Mouse (Mus musculus): Measurements from ENCODE around the gene Zfp831.

Zfp831 gene

DNA sequence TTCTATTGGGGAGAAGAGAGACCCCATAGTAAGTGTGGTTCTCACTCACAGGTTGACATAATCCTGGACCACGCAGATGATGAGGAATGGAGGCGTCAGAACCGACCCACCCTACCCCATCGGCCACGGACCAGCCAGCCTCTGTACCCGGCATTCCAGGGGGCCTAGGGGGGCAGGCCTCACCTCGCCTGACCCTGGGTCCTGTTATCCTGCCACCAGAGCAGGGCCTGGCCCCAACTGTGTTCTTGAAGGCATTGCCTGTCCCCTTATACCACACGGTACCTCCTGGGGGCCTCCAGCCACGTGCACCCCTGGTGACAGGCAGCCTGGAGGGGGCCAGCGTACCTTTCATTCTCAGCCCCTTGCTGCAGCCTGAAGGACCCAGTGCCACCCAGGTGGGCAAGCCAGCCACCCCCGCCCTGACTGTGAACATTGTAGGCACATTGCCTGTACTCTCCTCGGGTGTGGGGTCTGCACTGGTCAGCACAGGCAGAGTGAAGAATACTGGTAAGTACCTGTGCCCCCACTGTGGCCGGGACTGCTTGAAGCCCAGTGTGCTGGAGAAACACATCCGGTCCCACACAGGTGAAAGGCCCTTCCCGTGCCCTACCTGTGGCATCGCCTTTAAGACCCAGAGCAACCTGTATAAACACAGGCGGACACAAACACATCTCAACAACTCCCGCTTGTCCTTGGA lies at the start of gene Zfp831:
Gene Zfp831, plus strand, starts transcription at position 87 of the 697 bp plus-strand sequence.
- DNase-seq (ENCODE audit: low spot score in 2 of 2): no peak

DNA sequence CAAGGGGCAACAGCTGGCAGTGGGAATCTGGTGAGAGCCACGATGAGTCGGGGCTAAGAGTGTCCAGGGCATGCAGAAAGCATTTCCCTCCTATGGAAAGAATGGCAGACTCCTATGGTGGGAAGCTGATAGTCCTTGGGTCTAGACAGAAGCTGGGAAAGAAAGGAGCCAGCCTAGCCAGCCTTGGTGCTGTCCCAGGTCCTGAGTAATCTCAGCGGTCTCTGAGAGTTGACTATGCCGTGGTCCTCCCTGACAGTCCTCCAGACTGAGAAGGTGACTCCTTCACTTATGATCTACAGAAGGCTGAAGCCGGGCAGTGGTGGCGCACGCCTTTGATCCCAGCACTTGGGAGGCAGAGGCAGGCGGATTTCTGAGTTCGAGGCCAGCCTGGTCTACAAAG lies 48.4 kb upstream of the Zfp831 start:
- no peak for DNase-seq (ENCODE audit: low spot score in 2 of 2)

DNA sequence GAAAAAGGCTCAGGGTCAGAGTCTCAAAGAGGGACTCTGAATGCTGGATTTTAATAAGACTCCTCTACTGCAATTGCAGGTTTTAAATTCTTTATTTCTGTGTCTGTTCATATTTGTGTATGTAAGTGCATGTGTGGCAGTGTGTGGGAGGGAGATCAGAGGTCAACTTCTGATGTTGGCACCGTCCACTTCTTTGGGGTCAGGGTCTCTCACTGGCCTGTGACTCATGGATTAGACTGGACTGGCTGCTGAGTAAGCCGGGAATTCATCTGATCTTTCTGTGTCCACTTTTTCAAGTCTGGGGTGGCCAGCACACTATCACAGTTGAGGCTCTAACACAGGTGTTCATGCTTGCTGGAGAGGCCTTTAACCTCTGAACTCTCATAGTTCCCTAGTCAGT lies 47.7 kb upstream of the Zfp831 start:
- DNase-seq (ENCODE audit: low spot score in 2 of 2): no peak

DNA sequence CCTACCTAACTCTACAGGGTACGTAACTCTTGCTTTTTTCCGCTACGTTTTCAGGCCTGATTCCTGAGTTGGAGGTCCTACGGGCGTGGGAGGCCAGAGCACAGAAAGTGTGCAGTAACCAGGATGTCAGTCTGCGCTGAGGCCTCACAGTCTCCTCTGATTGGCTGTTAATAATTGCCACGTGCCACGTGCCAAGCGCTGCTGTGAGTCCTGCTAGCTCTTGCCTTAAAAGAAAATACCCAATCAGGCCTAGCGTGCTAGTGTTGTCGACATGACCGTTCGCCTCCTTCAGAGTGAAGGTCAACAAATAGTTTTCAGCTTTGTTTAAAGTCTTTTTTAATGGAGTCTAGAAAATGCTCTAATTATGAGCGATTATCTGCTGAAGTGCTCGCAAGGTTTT lies 46.9 kb upstream of the Zfp831 start:
- no peak for DNase-seq (ENCODE audit: low spot score in 2 of 2)

DNA sequence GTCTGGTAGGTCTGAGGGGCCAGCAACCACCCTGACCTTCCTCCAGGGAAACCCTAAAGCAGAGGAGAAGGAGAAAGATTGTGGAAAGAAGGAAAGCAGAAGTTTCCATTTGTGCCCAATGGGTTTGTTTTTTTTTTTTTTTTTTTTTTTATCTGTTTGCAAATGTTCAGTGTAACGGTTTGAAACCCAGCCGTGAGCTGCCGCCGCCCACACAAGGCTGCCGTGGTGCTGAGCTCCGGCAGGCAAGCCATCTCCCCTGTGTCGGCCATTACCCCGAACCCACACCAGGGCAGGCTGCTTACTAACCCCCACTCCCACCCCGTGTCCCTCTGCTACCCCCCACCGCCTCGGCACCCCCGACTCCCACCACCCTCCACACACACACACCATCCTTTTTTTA lies 44.9 kb upstream of the Zfp831 start:
- DNase-seq (ENCODE audit: low spot score in 2 of 2): no peak

DNA sequence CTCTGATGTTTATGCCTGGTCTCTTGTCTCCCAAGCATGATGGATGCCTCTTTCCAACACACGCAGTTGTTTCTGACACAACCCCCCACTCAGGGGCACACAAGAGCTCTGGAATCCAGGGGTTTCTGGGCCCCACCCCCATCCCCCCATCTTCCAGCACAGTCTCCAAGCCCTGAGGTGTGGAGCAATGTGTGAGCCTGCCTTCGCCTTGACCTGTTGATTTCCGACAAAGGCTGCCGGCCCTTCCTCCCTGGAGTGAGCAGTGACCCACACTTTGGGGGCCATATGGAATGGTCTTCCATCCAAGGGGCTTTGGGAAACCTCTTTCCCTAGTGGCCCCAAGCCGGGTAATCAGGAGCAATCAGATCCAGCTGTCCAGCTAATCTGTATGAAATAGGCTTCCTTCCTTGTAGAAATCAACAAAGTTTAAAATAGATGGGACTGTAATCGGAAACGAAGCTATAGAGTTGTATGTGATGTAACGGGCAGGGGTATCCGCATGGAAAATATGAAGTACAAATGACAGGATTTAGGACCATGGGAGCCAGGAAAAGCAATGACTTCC lies 44.2 kb upstream of the Zfp831 start:
- no peak for DNase-seq (ENCODE audit: low spot score in 2 of 2)

DNA sequence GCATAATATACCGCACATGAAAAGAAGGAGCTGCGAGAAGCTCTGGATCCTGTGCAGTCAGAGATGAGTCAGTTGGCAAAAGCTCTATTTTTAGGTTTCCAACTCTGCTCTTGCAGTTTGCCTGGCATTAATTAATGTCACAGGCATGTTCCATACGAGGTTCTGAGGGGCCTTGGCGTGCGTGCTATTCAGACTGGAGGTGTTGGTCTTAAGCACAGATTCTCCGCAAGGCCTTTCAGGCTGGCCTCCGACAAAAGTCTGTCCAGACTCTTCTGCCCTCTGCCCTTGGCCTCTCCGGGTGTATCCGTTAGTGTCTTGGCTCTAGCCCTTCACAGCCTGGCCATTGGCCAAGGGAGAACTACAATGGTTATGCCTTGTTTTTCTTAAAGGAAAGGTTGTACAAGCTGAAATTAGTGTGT lies 43.5 kb upstream of the Zfp831 start:
- DNase-seq (ENCODE audit: low spot score in 2 of 2): peak; percentile 13 to 19

DNA sequence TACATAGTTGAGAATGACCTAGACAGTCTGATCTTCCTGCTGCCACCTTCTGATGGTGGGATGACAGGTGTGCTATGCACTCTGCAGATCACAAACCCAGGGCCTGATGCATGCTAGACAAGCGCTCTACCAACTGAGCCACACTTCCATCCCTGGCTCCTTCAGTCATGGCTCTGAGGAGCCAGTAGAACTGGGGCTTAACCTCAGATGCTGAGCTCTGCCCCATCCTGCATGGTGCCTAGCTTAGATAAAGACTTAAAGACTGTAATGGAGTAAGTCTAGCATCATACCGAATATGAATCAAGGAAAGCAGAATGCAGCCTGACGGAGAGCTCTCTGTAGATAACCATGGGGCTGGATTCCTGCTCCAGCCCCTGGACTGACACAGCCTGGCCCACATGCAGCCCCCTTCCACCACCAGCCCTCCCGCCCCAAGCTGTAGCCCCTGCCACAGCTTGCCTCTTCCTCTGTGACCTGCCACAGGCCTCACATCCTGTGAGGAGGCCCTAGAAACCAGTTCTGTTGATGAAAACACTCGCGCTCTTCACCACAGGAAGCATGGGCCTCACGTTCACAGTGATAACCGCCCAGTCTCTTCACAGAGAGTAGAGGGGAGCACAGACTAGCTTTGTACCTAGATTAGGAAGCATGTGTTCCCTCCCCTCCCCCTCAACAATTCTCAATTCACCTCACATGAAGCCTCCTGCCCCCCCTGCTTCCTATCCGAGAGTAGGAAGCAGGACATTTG lies 41.2 kb upstream of the Zfp831 start:
- DNase-seq (ENCODE audit: low spot score in 2 of 2): no peak

DNA sequence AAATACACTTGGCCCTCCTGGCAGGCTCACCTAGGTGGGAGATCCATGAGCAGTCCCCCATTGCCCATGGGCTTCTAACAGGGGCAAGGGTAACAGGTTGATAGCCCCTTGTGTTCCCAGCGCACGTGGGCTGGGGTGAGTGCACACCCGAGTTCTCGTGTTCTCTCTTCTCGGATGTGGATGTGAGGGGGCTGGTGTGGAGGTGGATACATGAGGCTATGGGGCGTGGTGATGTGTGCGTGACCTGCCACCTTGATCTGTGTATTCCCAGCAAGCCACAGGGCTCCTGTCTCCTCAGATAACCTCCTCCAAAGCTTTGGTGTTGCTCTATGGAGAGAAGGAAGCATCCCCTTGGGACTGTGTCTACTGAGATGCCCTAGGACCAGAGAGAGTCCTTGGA lies 40.0 kb upstream of the Zfp831 start:
- no peak for DNase-seq (ENCODE audit: low spot score in 2 of 2)

DNA sequence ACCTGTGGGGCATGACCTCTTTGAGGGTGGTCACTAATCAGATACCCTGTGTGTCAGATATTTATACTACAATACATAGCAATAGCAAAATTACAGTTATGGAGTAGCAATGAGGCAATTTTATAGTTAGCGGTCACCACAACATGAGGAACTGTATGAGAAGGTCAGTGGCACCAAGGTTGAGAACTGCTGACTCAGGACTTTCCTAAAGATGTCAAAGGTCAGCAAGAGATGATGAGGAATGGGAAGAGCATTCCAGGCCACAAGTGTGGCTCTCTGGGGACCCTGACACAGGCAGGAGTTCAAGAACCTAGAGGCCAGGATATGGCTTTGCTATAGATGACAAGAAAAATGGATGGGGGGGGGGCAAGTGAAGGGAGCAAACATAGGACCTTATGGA lies 38.3 kb upstream of the Zfp831 start:
- no peak for DNase-seq (ENCODE audit: low spot score in 2 of 2)

DNA sequence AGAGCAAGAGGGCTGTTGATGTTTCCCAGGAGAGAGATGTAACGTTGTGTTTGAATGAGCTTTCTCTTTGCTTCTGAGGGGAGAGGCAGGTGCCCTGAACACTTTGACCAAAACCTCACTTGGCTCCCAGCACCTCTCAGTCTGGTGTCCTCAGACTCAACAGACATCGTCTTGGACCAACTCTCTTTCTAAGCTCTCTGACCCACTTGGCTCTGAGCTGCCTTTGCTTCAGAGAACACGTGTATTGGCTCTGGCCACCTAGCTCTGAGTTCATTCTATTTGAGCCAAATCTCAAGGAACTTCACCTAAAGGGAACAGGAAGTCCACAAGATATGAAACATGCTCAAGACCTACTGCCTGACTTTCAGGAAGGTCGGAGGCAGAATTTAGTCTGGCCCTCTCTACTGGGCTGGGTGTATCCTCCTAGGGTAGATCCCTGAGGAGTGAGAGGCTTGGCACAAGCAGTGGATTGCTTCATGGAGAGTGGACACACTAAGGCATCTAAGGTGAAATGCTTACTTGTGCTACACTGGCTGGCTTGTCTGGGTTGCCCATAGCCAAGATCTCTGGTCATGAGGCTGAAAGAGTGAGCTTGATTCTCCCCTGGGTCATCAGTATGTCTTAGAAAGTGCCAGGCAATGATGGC lies 37.8 kb upstream of the Zfp831 start:
- DNase-seq (ENCODE audit: low spot score in 2 of 2): no peak

DNA sequence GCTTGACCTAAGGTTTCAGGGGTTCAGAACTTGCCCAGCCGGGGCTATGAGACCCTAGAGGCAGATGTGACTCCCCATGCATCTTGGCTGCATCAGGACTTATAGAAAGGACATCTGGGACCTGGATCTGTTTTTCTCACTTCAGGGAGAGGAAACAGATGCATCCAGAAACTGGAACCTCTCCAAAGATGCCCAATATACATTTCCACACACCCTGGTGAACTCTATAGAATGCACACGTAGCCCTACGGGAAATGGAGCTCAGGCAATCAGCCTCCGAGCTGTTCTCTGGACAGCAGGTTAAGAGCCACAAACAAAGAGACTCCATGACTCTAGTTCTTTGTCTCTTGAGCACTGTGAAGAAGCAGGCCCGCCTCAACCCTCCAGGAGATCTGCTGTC lies 37.0 kb upstream of the Zfp831 start:
- DNase-seq (ENCODE audit: low spot score in 2 of 2): no peak

DNA sequence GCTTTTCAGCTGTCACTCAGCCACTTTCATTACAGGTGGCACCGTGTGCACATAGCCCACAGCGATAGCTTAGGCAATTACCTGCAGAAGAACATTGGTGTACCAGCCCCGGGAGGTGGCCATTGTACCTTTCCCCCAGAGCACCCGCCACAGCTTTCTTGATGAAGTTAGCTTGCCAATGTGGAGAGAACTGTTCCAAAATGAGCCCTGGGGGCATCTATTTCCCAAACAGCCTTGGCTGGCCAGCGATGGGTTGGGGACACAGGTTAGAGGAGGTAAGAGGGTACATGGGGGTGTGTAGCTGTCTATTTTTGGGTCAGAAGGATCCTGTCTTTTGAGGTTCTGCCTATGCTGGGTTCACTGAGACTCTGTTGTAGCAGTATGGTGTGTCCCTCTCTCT lies 33.4 kb upstream of the Zfp831 start:
- DNase-seq (ENCODE audit: low spot score in 2 of 2): no peak

DNA sequence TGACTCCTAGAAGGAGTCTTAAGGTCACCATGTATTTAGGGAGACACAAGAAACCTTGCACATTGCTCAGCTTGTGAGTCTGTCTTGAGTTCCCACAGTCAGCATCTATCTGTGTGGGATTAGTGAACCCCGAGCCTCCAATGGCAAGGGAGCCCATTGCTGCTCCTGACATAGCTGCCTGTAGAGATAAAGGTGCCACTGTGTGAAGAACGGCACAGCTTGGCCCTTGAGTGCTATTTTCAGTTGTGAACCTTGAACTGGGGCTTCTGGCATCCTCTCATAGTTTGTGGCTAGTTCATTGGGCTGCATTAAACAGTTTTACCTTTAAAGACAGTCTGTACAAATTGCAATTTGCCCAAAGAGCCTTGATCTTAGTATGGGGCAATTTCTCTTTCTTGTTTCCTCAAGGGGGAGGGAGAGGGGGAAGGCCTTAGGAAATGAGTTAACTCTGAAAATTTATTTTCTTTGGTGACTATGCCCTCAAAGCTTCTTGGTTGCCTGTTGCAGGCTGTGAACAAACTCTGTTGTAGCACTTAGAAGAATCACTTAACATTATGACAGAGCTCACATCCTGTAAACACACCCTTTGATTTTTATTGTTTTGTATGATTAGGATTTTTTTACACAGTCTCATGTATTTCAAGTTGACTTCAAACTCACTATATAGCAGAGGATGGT lies 30.8 kb upstream of the Zfp831 start:
- no peak for DNase-seq (ENCODE audit: low spot score in 2 of 2)

DNA sequence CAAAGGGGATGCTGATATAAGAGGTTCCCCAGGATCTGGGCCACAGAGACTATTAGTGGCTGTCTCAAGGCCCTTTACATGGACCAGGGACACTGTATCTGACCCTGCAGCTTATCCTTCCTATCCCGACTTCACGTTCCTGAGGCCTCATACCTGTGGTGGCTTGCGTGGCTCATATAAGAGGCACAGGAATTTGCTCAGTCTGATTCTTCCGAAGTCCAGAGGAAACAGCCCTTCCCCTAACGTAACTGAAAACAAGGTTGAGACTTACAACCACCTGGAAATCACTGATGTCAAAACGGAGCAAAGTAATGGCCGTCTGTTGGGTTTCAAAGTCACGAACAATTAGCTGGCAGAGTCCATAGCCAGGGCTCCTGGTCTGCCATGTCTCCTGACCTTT lies 30.1 kb upstream of the Zfp831 start:
- no peak for DNase-seq (ENCODE audit: low spot score in 2 of 2)

DNA sequence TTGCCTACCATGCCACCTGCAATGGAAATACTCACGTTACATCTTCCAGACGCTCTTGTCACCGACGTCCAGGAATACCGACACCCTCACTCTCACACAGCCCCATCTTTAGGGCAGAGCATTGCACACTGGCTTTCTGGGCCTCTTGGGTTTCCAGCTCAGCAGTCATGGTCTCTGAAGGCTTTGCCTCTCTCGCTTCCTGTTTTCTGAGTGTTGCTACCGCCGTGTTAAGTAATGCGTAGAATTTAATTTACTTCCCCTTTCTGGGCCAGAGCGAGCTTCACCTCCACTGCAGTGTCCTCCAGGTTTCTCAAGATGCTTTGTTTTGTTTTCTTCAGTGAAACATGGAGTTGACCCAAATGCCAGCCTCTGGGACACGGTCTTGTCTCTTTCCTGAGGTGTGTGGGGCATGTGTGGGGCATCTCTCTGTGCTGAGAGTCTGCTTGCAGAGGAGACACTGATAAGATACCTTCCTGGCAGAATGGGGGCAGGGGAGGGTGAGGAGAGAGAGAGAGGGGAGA lies 29.4 kb upstream of the Zfp831 start:
- no peak for DNase-seq (ENCODE audit: low spot score in 2 of 2)

DNA sequence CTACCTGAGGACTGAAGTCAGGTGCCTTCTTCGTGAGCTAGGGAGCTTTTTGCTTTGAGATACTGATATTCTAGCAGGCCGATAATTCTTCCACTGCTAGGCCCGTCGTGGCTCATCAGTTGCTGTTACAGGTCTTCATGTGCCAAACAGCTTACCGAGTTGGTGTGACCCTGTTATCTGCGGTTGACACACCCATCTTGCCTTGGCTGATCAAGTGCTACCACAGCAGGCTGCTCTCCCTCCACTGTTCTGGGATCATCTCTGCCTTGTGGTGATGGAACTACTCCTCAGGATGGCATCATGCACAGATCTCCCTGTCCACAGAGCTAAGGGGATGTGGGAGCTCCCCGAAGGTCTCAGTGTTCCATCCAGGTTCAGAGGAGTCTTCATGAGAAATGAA lies 21.5 kb upstream of the Zfp831 start:
- DNase-seq (ENCODE audit: low spot score in 2 of 2): no peak

DNA sequence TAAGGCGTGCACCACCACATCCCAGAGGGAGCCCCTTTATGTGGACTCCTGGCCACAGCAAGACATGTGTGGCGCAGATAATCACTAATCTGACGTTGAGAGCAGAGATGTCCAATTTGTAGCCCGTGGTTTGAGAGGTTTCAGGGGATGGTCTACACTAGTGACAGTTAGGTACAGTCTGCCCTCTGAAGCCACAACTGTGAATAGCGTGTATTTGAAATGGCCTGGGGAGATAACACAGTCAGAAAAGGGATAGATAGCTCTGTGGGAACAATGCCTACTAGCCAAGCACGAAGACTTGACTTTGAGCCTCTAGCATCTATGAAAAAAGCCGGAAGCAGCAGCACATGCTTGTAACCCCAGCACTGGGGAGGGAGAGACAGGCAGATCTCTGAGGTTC lies 18.9 kb upstream of the Zfp831 start:
- DNase-seq (ENCODE audit: low spot score in 2 of 2): no peak

DNA sequence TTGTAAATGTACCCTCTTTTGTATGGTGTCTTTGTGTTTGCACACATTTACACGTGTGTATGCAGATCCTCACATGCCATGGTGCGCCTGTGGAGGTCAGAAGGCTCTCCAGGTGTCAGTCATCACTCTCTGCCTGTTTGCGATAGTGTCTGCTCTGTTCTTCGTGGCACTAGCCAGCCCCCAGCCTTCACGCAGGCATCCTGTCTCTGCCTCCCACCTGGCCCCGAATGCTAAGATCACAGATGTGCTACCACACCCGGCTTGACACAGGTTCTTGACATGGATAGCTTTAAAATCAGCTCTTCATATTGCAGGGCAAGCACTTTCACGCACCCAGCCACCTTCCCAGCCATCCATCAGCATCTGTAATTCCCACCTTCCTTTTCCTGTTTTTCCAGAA lies 16.3 kb upstream of the Zfp831 start:
- no peak for DNase-seq (ENCODE audit: low spot score in 2 of 2)

DNA sequence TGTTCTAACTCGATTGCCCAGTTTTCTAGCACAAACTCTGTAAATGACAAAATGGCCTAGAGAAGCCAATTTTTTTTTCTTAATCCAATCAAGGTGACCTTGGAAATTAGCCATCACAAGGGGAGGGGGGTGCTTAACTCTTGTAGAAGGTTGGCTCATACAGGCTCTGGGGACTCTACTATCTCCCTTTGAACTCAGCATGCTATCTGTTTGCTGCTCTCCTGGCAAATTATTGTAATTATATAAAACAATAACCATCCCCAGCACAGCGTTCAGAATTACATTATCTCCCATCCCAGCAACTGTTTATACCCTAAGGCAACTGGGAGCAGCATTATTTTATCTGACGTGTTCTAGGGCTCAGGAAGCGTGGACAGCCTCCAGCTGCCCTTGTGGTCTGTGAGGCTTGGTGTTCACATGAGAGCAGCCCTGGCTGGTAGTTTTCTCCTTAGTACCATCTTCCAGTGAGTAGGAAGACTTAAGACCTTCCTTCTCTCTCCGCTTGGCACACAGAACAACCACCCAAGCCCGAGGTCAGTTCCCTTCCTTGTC lies 14.0 kb upstream of the Zfp831 start:
- DNase-seq (ENCODE audit: low spot score in 2 of 2): no peak

DNA sequence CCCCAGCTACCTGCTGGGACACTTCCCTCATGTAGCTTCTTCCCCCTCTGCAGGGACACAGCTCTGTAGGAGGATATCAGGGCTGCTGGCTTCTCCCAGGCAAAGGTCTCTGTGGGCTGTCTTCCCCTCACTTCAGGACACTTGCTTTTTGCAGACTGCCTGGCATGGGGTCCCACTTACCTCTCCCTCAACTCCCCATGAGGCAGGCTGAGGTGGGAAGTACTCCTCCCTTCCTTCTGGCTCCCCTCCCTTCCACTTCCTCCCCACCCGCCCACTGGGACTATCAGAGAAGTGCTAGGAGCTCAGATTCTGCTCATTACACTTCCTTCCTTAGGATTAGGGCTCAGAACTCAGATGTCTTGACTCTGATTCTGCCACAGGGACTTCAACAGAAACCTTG lies 6.6 kb upstream of the Zfp831 start:
- DNase-seq (ENCODE audit: low spot score in 2 of 2): no peak

DNA sequence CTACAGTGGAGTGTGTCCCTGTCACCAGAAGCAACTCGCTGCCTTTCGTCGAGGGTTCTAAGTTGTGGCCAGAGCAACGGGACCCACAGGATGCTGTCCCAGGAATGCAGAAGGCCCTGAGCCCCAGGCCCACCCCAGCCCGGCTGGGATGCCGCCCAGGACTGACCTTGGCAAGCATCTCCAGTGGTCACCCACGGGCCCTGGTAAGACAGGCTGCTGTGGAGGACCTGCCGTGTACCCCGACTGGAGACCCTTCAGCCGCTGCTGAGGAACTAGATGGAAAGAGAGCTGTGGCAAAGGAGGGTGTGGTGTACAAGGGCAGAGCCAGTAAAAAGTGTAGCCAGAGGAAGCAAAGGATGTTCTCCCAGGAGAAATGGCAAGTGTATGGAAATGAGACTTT lies 1.6 kb downstream of the Zfp831 start:
- DNase-seq (ENCODE audit: low spot score in 2 of 2): no peak

Measured in frontal cortex, postnatal 10 days (tissue).